8 mouse cellular contexts compared by ENCODE assay signal in the genomic region with DNA sequence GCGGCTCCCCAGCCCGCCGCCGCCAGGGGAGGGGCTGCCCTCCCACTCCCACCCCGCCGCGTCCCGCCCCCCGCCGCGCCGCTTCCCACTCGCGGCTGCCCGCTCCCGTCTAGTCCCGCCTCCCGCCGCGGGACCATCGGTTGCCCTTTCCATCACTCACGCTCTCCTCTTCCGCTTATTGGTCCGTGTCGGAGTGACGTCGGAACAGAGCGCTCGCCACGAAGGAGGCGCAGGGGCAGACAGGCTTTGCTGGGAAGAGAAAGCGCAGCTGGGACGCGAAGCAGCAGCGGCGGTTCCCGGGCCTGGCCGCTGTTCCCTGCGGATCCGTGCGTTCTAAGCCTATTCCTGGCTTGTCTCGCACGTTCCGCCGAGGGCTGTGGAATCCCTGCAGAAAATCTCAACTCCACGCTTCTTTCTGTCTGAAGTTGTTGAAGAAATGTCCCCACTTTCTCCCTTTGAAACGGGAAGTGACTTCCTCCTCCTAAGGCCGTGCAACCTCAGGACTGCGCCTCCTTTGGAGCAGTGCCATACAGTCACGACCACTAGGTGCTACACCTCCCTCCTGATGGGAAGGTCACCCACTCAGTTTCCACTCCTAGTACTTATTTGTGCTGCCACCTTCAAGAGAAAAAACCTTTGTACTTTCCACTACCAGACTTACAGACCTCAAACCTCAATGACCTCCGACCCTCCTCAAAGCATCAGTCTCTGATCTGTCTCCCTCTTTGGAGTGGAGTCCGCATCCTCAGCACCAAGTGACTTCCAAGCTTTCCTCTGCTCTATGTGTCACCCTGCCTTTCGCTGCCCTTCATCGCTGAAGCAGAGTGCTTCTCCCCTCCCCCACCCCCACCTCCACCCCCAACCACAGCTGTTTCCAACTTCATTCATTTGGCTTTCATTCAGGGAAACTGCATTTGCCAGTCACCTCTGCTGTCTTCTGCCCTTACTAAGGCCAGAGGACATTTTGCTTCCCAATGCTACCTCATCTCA. TPM values are rescaled to one million over a fixed set of nuclear protein-coding genes. Genes with fewer than 3 reads are reported as not detected.
DNase-seq lines count a peak whose midpoint lies in the region; ATAC-seq and TF ChIP-seq lines count a peak whose summit lies in the region.

Gene Tmtc4, minus strand, starts transcription at position 810 of the 990 bp plus-strand sequence.

- TF ChIP-seq POLR2A in lung, adult 2 months (IDR thresholded peaks at IDR 0.05; ENCODE audit: borderline replicate concordance, extremely low read depth, low read depth, low read length): peak; percentile 96; the same call in 1 of the 2 replicates
- peak; percentile 81; the same call in 1 of the 2 replicates for TF ChIP-seq POLR2A in thymus, adult 2 months (IDR thresholded peaks at IDR 0.05; ENCODE audit: control insufficient read depth, extremely low read depth, insufficient read depth, low read length, poor library complexity)

- peak within 1 kb of the TSS; percentile 76 to 79 for H3K4me3 ChIP-seq in ES-E14 (ENCODE audit: insufficient read depth in 1 of 2, low read depth in 1 of 2, low read length in 2 of 2, poor library complexity in 1 of 2, severe bottlenecking in 1 of 2)
- H3K4me3 ChIP-seq in forebrain, embryonic 15.5 days: peak within 1 kb of the TSS; percentile 77
- H3K4me3 ChIP-seq in lung, adult 2 months (replicated peaks; ENCODE audit: extremely low read depth, low read depth, low read length): peak within 1 kb of the TSS; percentile 82
- H3K4me3 ChIP-seq in thymus, adult 2 months (ENCODE audit: control insufficient read depth, insufficient read depth, low read length): peak within 1 kb of the TSS; percentile 73

- TF ChIP-seq CTCF in lung, adult 2 months (IDR thresholded peaks at IDR 0.05; ENCODE audit: insufficient read depth, low read length): no peak
- 0 out of 2 replicates have a peak, but pooled peaks have one; percentile 30 for TF ChIP-seq CTCF in thymus, adult 2 months (IDR thresholded peaks at IDR 0.05; ENCODE audit: borderline replicate concordance, control insufficient read depth, extremely low read depth, insufficient read depth, low read length, poor library complexity)

- intact Hi-C loops in heart, postnatal 25 days (cut with DNase I): no loop called here

- no peaks in the 10 kb centered on the region for H3K9me3 ChIP-seq in ES-E14 (ENCODE audit: control insufficient read depth, insufficient read depth, low read depth, low read length)
- no peaks in the 10 kb centered on the region for H3K9me3 ChIP-seq in forebrain, embryonic 15.5 days

- no peak within 1 kb of the TSS for H3K27ac ChIP-seq in ES-E14 (ENCODE audit: insufficient read depth, low read depth, low read length, poor library complexity, severe bottlenecking)
- H3K27ac ChIP-seq in forebrain, embryonic 15.5 days (replicated peaks): peak within 1 kb of the TSS; percentile 91
- peak within 1 kb of the TSS; percentile 71 for H3K27ac ChIP-seq in thymus, adult 2 months (ENCODE audit: control insufficient read depth, insufficient read depth, low read length)

- peak; percentile 99 for ATAC-seq in forebrain, embryonic 15.5 days (replicated peaks)
- peak; percentile 95 for ATAC-seq in neutrophil, adult 5-6 weeks (ENCODE audit: extremely low read depth, insufficient number of reproducible peaks, low FRiP score, poor library complexity, severe bottlenecking)

- no peaks in the 10 kb centered on the region for H3K36me3 ChIP-seq in ES-E14 (ENCODE audit: control insufficient read depth, insufficient read depth, low read length, poor library complexity, severe bottlenecking)
- H3K36me3 ChIP-seq in forebrain, embryonic 15.5 days: no peaks in the 10 kb centered on the region
- no peaks in the 10 kb centered on the region for H3K36me3 ChIP-seq in thymus, adult 2 months (ENCODE audit: control insufficient read depth, insufficient read depth, low read length)

- peaks cover 0 to 2% of the 10 kb centered on the region in 2 experiments; a peak in 1 of 4 replicates for H3K4me1 ChIP-seq in ES-E14 (ENCODE audit: control insufficient read depth in 2 of 2, insufficient read depth in 2 of 2, low read length in 2 of 2, poor library complexity in 1 of 2)
- peaks cover 23% of the 10 kb centered on the region for H3K4me1 ChIP-seq in forebrain, embryonic 15.5 days
- no peaks in the 10 kb centered on the region; the same call in 1 of the 2 replicates for H3K4me1 ChIP-seq in lung, adult 2 months (ENCODE audit: control insufficient read depth, insufficient read depth, low read length)
- H3K4me1 ChIP-seq in thymus, adult 2 months (replicated peaks; ENCODE audit: control insufficient read depth, insufficient read depth, low read length): peaks cover 15% of the 10 kb centered on the region; the same call in 1 of the 2 replicates

- H3K27me3 ChIP-seq in forebrain, embryonic 15.5 days: 0 out of 2 replicates have a peak, but pooled peaks cover 3% of the 10 kb centered on the region
- H3K27me3 ChIP-seq in thymus, adult 2 months (ENCODE audit: control insufficient read depth, insufficient read depth, low read length): no peaks in the 10 kb centered on the region

- WGBS in forebrain, embryonic 15.5 days: under 1% methylated on average over 47 of the region's 54 CpGs
- WGBS in lung, adult 2 months: 1% methylated on average over 45 of the region's 54 CpGs
- WGBS in thymus, adult 2 months: 1% methylated on average over 54 of the region's 54 CpGs

- H3K4me2 ChIP-seq in forebrain, embryonic 15.5 days (replicated peaks): peak within 1 kb of the TSS; percentile 84

- in situ Hi-C loops in ES-E14 (cut with MboI; ENCODE audit: low sequenced_read_pairs in 2 of 2, unreplicated experiment in 2 of 2): no loop called here

- DNase-seq in ES-E14 (ENCODE audit: low read depth, low spot score): peak; percentile 86
- DNase-seq in cerebellum, adult 11-12 months: peak; percentile 96
- DNase-seq in heart, postnatal 25 days (ENCODE audit: low spot score): peak; percentile 93
- DNase-seq in layer of hippocampus, adult 18-20 months (ENCODE audit: low spot score in 2 of 2): peak; percentile 94 to 95
- DNase-seq in lung, adult 2 months: peak; percentile 92
- DNase-seq in thymus, adult 2 months: peak; percentile 95

- peak within 1 kb of the TSS; percentile 70 for H3K9ac ChIP-seq in ES-E14 (ENCODE audit: insufficient read depth, low read depth, low read length, poor library complexity, severe bottlenecking)
- peak within 1 kb of the TSS; percentile 77 for H3K9ac ChIP-seq in forebrain, embryonic 15.5 days (replicated peaks)

TF ChIP-seq in ES-E14, 5 proteins besides CTCF, POLR2A, EP300 and RAD21:
- TF ChIP-seq MAFK (IDR thresholded peaks at IDR 0.05; ENCODE audit: insufficient read depth, low read depth, low read length) (no peak), ZNF384 (IDR thresholded peaks at IDR 0.05; ENCODE audit: low read depth, low read length) (no peak), CHD2 (IDR thresholded peaks at IDR 0.05; ENCODE audit: low read depth, low read length) (peak; percentile 77), HCFC1 (IDR thresholded peaks at IDR 0.05; ENCODE audit: borderline replicate concordance, insufficient read depth, low read length) (0 out of 2 replicates have a peak, but pooled peaks have one; percentile 9), ZC3H11A (IDR thresholded peaks at IDR 0.05; ENCODE audit: borderline replicate concordance, low read depth, low read length) (no peak)

RNA-seq across cellular contexts. Expression of gene Tmtc4, which starts in this region (rescaled TPM):
- 9.6 and 18.3 TPM in 2 replicates for total RNA-seq in ES-E14 (2012; rRNA removed)
- polyA plus RNA-seq in forebrain, embryonic 15.5 days (2015; fragmentation: Nextera tagmentation; extraction: Ambion mirVana): 36.6 and 39.1 TPM in 2 replicates
- total RNA-seq in heart, postnatal 25 days (2021): 10 to 100 TPM in 1 of 2 experiments, 1 to 10 TPM in 1; 9.6 to 15.2 TPM
- 10 to 100 TPM; 18.3 to 26.8 TPM for total RNA-seq in layer of hippocampus, adult 18-20 months (2021)
- polyA plus RNA-seq in lung, adult 2 months (2012; rRNA removed): 5.4 and 5.8 TPM in 2 replicates
- 4.1 and 7.0 TPM in 2 replicates for total RNA-seq in neutrophil, adult 5-6 weeks (2017)
- 8.4 and 9.2 TPM in 2 replicates for polyA plus RNA-seq in thymus, adult 2 months (2012; rRNA removed)
